Mouse (Mus musculus): ENCODE data around the gene Dusp6. TPM values are rescaled to one million over a fixed set of nuclear protein-coding genes. Genes with fewer than 3 reads are reported as not detected.
"Not testable (repeated sequence)": the region's sequence is repeated elsewhere in the genome, so short reads cannot be mapped to it uniquely, and the experiment has no call there.

Gene Dusp6
- polyA plus RNA-seq (2014; fragmentation: Nextera tagmentation; extraction: Ambion mirVana), result 37.6 and 40.3 TPM in 2 replicates

GRCm38 (mm10) chr10:99262867-99263379 is at the start of gene Dusp6:
Gene Dusp6, plus strand, starts transcription at chr10:99263231.
- Histone ChIP-seq H3K4me1 (replicated peaks; ENCODE audit: control insufficient read depth, insufficient read depth, low read length) (peaks cover 6% of the 10 kb centered on the region; the same call in 1 of the 2 replicates), H3K9ac (ENCODE audit: low read depth, low read length) (peak within 1 kb of the TSS; percentile 78), H3K27ac (ENCODE audit: low read depth, low read length) (peak within 1 kb of the TSS; percentile 95), H3K9me3 (ENCODE audit: control insufficient read depth, low read length) (no peaks in the 10 kb centered on the region), H3K27me3 (replicated peaks; ENCODE audit: control insufficient read depth, insufficient read depth, low read length) (peaks cover 16% of the 10 kb centered on the region), H3K4me3 (ENCODE audit: low read depth, low read length) (peak within 1 kb of the TSS; percentile 74), H3K4me2 (peak within 1 kb of the TSS; percentile 92), H3K36me3 (ENCODE audit: control insufficient read depth, insufficient read depth, low read length) (no peaks in the 10 kb centered on the region; the same call in 1 of the 2 replicates)
- peak; percentile 90 for DNase-seq (ENCODE audit: low spot score)
- WGBS, result under 1% methylated on average over 29 of the region's 29 CpGs
- ATAC-seq (replicated peaks; ENCODE audit: low FRiP score), result peak; percentile 89

GRCm38 (mm10) chr10:99214421-99215299 is 48.4 kb upstream of the Dusp6 start:
- Histone ChIP-seq H3K4me3 (ENCODE audit: low read depth, low read length) (no peak overlapping the region), H3K9me3 (ENCODE audit: control insufficient read depth, low read length) (no peaks in the 10 kb centered on the region), H3K9ac (ENCODE audit: low read depth, low read length) (no peak overlapping the region), H3K4me2 (no peak overlapping the region), H3K36me3 (ENCODE audit: control insufficient read depth, insufficient read depth, low read length) (no peaks in the 10 kb centered on the region), H3K27me3 (replicated peaks; ENCODE audit: control insufficient read depth, insufficient read depth, low read length) (no peaks in the 10 kb centered on the region), H3K27ac (ENCODE audit: low read depth, low read length) (no peak overlapping the region), H3K4me1 (replicated peaks; ENCODE audit: control insufficient read depth, insufficient read depth, low read length) (no peaks in the 10 kb centered on the region)
- WGBS, result 77% methylated on average over 15 of the region's 15 CpGs
- ATAC-seq (replicated peaks; ENCODE audit: low FRiP score) (no peak), DNase-seq (ENCODE audit: low spot score) (no peak)

- H3K9ac ChIP-seq (ENCODE audit: low read depth, low read length); H3K4me1 ChIP-seq (replicated peaks; ENCODE audit: control insufficient read depth, insufficient read depth, low read length); H3K9me3 ChIP-seq (ENCODE audit: control insufficient read depth, low read length); H3K27ac ChIP-seq (ENCODE audit: low read depth, low read length); H3K36me3 ChIP-seq (ENCODE audit: control insufficient read depth, insufficient read depth, low read length); DNase-seq (ENCODE audit: low spot score); H3K27me3 ChIP-seq (replicated peaks; ENCODE audit: control insufficient read depth, insufficient read depth, low read length); H3K4me3 ChIP-seq (ENCODE audit: low read depth, low read length); ATAC-seq (replicated peaks; ENCODE audit: low FRiP score); H3K4me2 ChIP-seq: not testable (repeated sequence)
- WGBS, result 90% methylated on average over 11 of the region's 15 CpGs
Observed at GRCm38 (mm10) chr10:99216570-99216969, 46.5 kb upstream of the Dusp6 start.

- ATAC-seq (replicated peaks; ENCODE audit: low FRiP score) (no peak), DNase-seq (ENCODE audit: low spot score) (no peak)
- no peaks in the 10 kb centered on the region for H3K9me3 ChIP-seq (ENCODE audit: control insufficient read depth, low read length)
- H3K36me3 ChIP-seq (ENCODE audit: control insufficient read depth, insufficient read depth, low read length), result no peaks in the 10 kb centered on the region
- no peaks in the 10 kb centered on the region for H3K27me3 ChIP-seq (replicated peaks; ENCODE audit: control insufficient read depth, insufficient read depth, low read length)
- H3K4me1 ChIP-seq (replicated peaks; ENCODE audit: control insufficient read depth, insufficient read depth, low read length), result no peaks in the 10 kb centered on the region
- 87% methylated on average over 8 of the region's 8 CpGs for WGBS
- no peak overlapping the region for H3K4me2 ChIP-seq
- no peak overlapping the region for H3K9ac ChIP-seq (ENCODE audit: low read depth, low read length)
- H3K4me3 ChIP-seq (ENCODE audit: low read depth, low read length), result no peak overlapping the region
- no peak overlapping the region for H3K27ac ChIP-seq (ENCODE audit: low read depth, low read length)
Observed at GRCm38 (mm10) chr10:99221540-99221939, 41.5 kb upstream of the Dusp6 start.

- no peak for DNase-seq (ENCODE audit: low spot score)
- no peaks in the 10 kb centered on the region for H3K9me3 ChIP-seq (ENCODE audit: control insufficient read depth, low read length)
- ATAC-seq (replicated peaks; ENCODE audit: low FRiP score), result no peak
- H3K4me1 ChIP-seq (replicated peaks; ENCODE audit: control insufficient read depth, insufficient read depth, low read length), result no peaks in the 10 kb centered on the region
- no peaks in the 10 kb centered on the region for H3K36me3 ChIP-seq (ENCODE audit: control insufficient read depth, insufficient read depth, low read length)
- H3K27ac ChIP-seq (ENCODE audit: low read depth, low read length), result no peak overlapping the region
- no peak overlapping the region for H3K4me2 ChIP-seq
- 67% methylated on average over 5 of the region's 5 CpGs for WGBS
- H3K27me3 ChIP-seq (replicated peaks; ENCODE audit: control insufficient read depth, insufficient read depth, low read length), result no peaks in the 10 kb centered on the region
- no peak overlapping the region for H3K4me3 ChIP-seq (ENCODE audit: low read depth, low read length)
- H3K9ac ChIP-seq (ENCODE audit: low read depth, low read length), result no peak overlapping the region
Observed at GRCm38 (mm10) chr10:99222726-99223125, 40.3 kb upstream of the Dusp6 start.

- Histone ChIP-seq H3K4me3 (ENCODE audit: low read depth, low read length) (no peak overlapping the region), H3K27ac (ENCODE audit: low read depth, low read length) (no peak overlapping the region), H3K4me2 (no peak overlapping the region), H3K4me1 (replicated peaks; ENCODE audit: control insufficient read depth, insufficient read depth, low read length) (peaks cover 10% of the 10 kb centered on the region), H3K27me3 (replicated peaks; ENCODE audit: control insufficient read depth, insufficient read depth, low read length) (peaks cover 4% of the 10 kb centered on the region), H3K9me3 (ENCODE audit: control insufficient read depth, low read length) (no peaks in the 10 kb centered on the region), H3K36me3 (ENCODE audit: control insufficient read depth, insufficient read depth, low read length) (no peaks in the 10 kb centered on the region), H3K9ac (ENCODE audit: low read depth, low read length) (no peak overlapping the region)
- ATAC-seq (replicated peaks; ENCODE audit: low FRiP score) (no peak), DNase-seq (ENCODE audit: low spot score) (no peak)
- 61% methylated on average over 3 of the region's 3 CpGs for WGBS
Observed at GRCm38 (mm10) chr10:99224218-99224617, 38.8 kb upstream of the Dusp6 start.

GRCm38 (mm10) chr10:99226782-99227181 is 36.2 kb upstream of the Dusp6 start:
- Histone ChIP-seq H3K9me3 (ENCODE audit: control insufficient read depth, low read length) (no peaks in the 10 kb centered on the region), H3K4me1 (replicated peaks; ENCODE audit: control insufficient read depth, insufficient read depth, low read length) (peaks cover 12% of the 10 kb centered on the region), H3K4me3 (ENCODE audit: low read depth, low read length) (no peak overlapping the region), H3K4me2 (no peak overlapping the region), H3K36me3 (ENCODE audit: control insufficient read depth, insufficient read depth, low read length) (no peaks in the 10 kb centered on the region), H3K27ac (ENCODE audit: low read depth, low read length) (no peak overlapping the region), H3K27me3 (replicated peaks; ENCODE audit: control insufficient read depth, insufficient read depth, low read length) (peaks cover 5% of the 10 kb centered on the region), H3K9ac (ENCODE audit: low read depth, low read length) (no peak overlapping the region)
- ATAC-seq (replicated peaks; ENCODE audit: low FRiP score), result no peak
- 72% methylated on average over 5 of the region's 5 CpGs for WGBS
- no peak for DNase-seq (ENCODE audit: low spot score)

- peak overlapping the region; percentile 28; the same call in 1 of the 2 replicates for H3K4me2 ChIP-seq
- H3K9ac ChIP-seq (ENCODE audit: low read depth, low read length), result no peak overlapping the region
- peaks cover 5% of the 10 kb centered on the region for H3K27me3 ChIP-seq (replicated peaks; ENCODE audit: control insufficient read depth, insufficient read depth, low read length)
- peak overlapping the region; percentile 39; the same call in 1 of the 2 replicates for H3K27ac ChIP-seq (ENCODE audit: low read depth, low read length)
- no peaks in the 10 kb centered on the region for H3K9me3 ChIP-seq (ENCODE audit: control insufficient read depth, low read length)
- no peaks in the 10 kb centered on the region for H3K36me3 ChIP-seq (ENCODE audit: control insufficient read depth, insufficient read depth, low read length)
- H3K4me3 ChIP-seq (ENCODE audit: low read depth, low read length), result no peak overlapping the region
- H3K4me1 ChIP-seq (replicated peaks; ENCODE audit: control insufficient read depth, insufficient read depth, low read length), result peaks cover 12% of the 10 kb centered on the region
- no peak for ATAC-seq (replicated peaks; ENCODE audit: low FRiP score)
- 35% methylated on average over 17 of the region's 17 CpGs for WGBS
- DNase-seq (ENCODE audit: low spot score), result no peak
Observed at GRCm38 (mm10) chr10:99227968-99228864, 34.8 kb upstream of the Dusp6 start.

Measured in liver, embryonic 11.5 days (tissue).